Comparison of ENCODE assay signal across 18 mouse cellular contexts in the genomic region with DNA sequence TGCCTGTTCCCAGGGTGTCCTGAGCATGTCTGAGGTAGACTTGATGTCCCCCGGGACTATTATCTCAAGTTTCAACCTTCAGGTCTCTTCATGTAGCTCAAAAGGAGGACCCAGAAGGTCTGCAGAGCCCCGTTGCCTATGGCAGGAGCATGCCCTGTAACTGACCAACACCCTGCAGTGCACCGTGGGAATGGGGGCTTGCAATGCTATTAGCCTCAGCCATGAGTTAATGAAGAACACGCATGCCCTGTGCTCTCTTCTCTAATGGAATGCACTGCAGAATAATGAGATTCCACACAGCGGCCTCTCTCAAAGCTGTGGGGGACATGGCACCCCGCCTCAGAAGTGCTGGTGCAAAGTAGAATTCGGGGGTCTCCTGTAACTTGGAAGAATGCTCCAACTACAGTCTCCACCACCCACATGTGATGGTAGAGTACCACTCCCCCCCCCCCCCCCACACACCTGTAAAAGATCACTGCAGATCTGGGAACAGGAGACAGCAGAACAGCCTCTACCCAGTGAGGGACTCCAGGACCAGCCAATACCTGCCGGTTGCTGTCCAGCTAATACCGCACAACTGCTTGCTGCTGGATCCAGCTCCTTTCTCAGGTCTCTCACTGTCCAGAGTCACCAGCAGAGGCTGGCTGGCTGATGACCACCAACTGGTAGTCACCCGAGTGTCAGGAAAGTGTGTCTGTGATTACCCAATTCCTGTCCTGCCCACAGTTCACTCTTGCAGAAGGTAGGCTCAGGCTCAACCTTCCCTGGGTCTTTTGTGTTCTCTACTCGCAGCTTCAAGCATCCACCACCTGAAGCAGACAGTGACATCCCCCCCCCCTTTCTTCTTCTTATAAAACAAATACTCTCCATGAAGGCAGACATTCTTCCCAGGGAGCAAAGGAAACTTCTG.
A peak's percentile ranks its signal among the peaks of the same experiment; 100 is the strongest.
DNase-seq lines count a peak whose midpoint lies in the region; ATAC-seq and TF ChIP-seq lines count a peak whose summit lies in the region.
"Had no signal": no experiment of that assay in that cellular context is flagged by ENCODE, and none has a peak within 500 bp of the region (broad histone marks: within the 10 kb centered on the region; RNA-seq: fewer than 3 reads in every experiment).

No protein-coding gene starts in this region.

- peak overlapping the region; percentile 22; the same call in 1 of the 2 replicates for H3K4me2 ChIP-seq in liver, embryonic 11.5 days
- no peak overlapping the region for H3K4me2 ChIP-seq in midbrain, embryonic 13.5 days (replicated peaks)
- H3K4me2 ChIP-seq in hindbrain, embryonic 11.5 days (replicated peaks; ENCODE audit: low read depth, low read length) = no peak overlapping the region
- H3K4me2 ChIP-seq: embryonic facial prominence, embryonic 15.5 days; hindbrain, embryonic 14.5 days; kidney, embryonic 15.5 days; midbrain, embryonic 15.5 days had no signal

- no peaks in the 10 kb centered on the region; the same call in 1 of the 2 replicates for H3K4me1 ChIP-seq in heart, embryonic 10.5 days
- H3K4me1 ChIP-seq in heart, adult 2 months (ENCODE audit: control insufficient read depth, insufficient read depth, low read length) = no peaks in the 10 kb centered on the region
- peaks cover 2% of the 10 kb centered on the region; the same call in 1 of the 2 replicates for H3K4me1 ChIP-seq in liver, embryonic 11.5 days (replicated peaks; ENCODE audit: control insufficient read depth, insufficient read depth, low read length)
- H3K4me1 ChIP-seq in midbrain, embryonic 13.5 days (replicated peaks) = peaks cover 34% of the 10 kb centered on the region
- H3K4me1 ChIP-seq in hindbrain, embryonic 11.5 days (replicated peaks; ENCODE audit: control insufficient read depth, insufficient read depth, low read length) = peaks cover 8% of the 10 kb centered on the region; the same call in 1 of the 2 replicates
- H3K4me1 ChIP-seq: megakaryocyte, embryonic 14.5 days had no signal

- H3K4me3 ChIP-seq in heart, embryonic 10.5 days = no peak overlapping the region
- no peak overlapping the region for H3K4me3 ChIP-seq in heart, adult 2 months
- no peak overlapping the region for H3K4me3 ChIP-seq in liver, embryonic 11.5 days (ENCODE audit: low read depth, low read length)
- H3K4me3 ChIP-seq in midbrain, embryonic 13.5 days (replicated peaks) = no peak overlapping the region
- no peak overlapping the region for H3K4me3 ChIP-seq in hindbrain, embryonic 11.5 days (ENCODE audit: low read depth, low read length)
- H3K4me3 ChIP-seq: embryonic facial prominence, embryonic 15.5 days; kidney, embryonic 15.5 days; megakaryocyte, embryonic 14.5 days; midbrain, embryonic 15.5 days; myocyte had no signal

- intact Hi-C loops in heart, adult 2 months (cut with DNase I) = no loop called here

- no peak for TF ChIP-seq EP300 in heart, adult 2 months (IDR thresholded peaks at IDR 0.05; ENCODE audit: insufficient read depth, low read depth, low read length)

- no peaks in the 10 kb centered on the region; the same call in 1 of the 2 replicates for H3K27me3 ChIP-seq in heart, embryonic 10.5 days (ENCODE audit: insufficient read depth, poor library complexity, severe bottlenecking)
- no peaks in the 10 kb centered on the region for H3K27me3 ChIP-seq in heart, adult 2 months (ENCODE audit: control insufficient read depth, insufficient read depth, low read length)
- no peaks in the 10 kb centered on the region for H3K27me3 ChIP-seq in liver, embryonic 11.5 days (replicated peaks; ENCODE audit: control insufficient read depth, insufficient read depth, low read length)
- H3K27me3 ChIP-seq in midbrain, embryonic 13.5 days = 0 out of 2 replicates have a peak, but pooled peaks cover 2% of the 10 kb centered on the region
- H3K27me3 ChIP-seq in hindbrain, embryonic 11.5 days (ENCODE audit: control insufficient read depth, insufficient read depth, low read length) = no peaks in the 10 kb centered on the region
- H3K27me3 ChIP-seq: midbrain, embryonic 15.5 days had no signal

- no peaks in the 10 kb centered on the region for H3K36me3 ChIP-seq in heart, embryonic 10.5 days
- H3K36me3 ChIP-seq in heart, adult 2 months (ENCODE audit: control insufficient read depth, insufficient read depth, low read length) = no peaks in the 10 kb centered on the region
- H3K36me3 ChIP-seq in liver, embryonic 11.5 days (ENCODE audit: control insufficient read depth, insufficient read depth, low read length) = no peaks in the 10 kb centered on the region
- no peaks in the 10 kb centered on the region for H3K36me3 ChIP-seq in midbrain, embryonic 13.5 days
- no peaks in the 10 kb centered on the region for H3K36me3 ChIP-seq in hindbrain, embryonic 11.5 days (ENCODE audit: control insufficient read depth, insufficient read depth, low read length)
- H3K36me3 ChIP-seq: embryonic facial prominence, embryonic 15.5 days; kidney, embryonic 15.5 days; midbrain, embryonic 15.5 days had no signal

- no peak for TF ChIP-seq POLR2A in heart, adult 2 months (IDR thresholded peaks at IDR 0.05; ENCODE audit: insufficient read depth, low read depth, low read length)

- ATAC-seq in liver, embryonic 11.5 days (replicated peaks; ENCODE audit: low FRiP score) = peak; percentile 25; the same call in 1 of the 2 replicates
- ATAC-seq in midbrain, embryonic 13.5 days = no peak
- ATAC-seq in hindbrain, embryonic 11.5 days (ENCODE audit: low FRiP score) = no peak
- ATAC-seq: forebrain, embryonic 14.5 days; midbrain, embryonic 15.5 days had no signal

- TF ChIP-seq CTCF in heart, adult 2 months (IDR thresholded peaks at IDR 0.05) = no peak

- no peaks in the 10 kb centered on the region for H3K79me2 ChIP-seq in heart, adult 2 months (replicated peaks; ENCODE audit: control insufficient read depth, insufficient read depth, low read length)

- WGBS in heart, embryonic 10.5 days = 76% methylated on average over 11 of the region's 11 CpGs
- whole genome bisulfite sequencing in heart, adult 2 months = 78% methylated on average over 11 of the region's 11 CpGs
- 73% methylated on average over 11 of the region's 11 CpGs for WGBS in liver, embryonic 11.5 days
- 71% methylated on average over 11 of the region's 11 CpGs for WGBS in midbrain, embryonic 13.5 days
- WGBS in hindbrain, embryonic 11.5 days = 63% methylated on average over 11 of the region's 11 CpGs

- H3K9me3 ChIP-seq in heart, embryonic 10.5 days = no peaks in the 10 kb centered on the region
- no peaks in the 10 kb centered on the region for H3K9me3 ChIP-seq in liver, embryonic 11.5 days (ENCODE audit: control insufficient read depth, low read length)
- H3K9me3 ChIP-seq in midbrain, embryonic 13.5 days = no peaks in the 10 kb centered on the region
- H3K9me3 ChIP-seq in hindbrain, embryonic 11.5 days (ENCODE audit: control insufficient read depth, low read length) = no peaks in the 10 kb centered on the region
- H3K9me3 ChIP-seq: embryonic facial prominence, embryonic 15.5 days; kidney, embryonic 15.5 days; midbrain, embryonic 15.5 days had no signal

- H3K9ac ChIP-seq in heart, adult 2 months (ENCODE audit: low read depth, low read length) = no peak overlapping the region
- H3K9ac ChIP-seq in liver, embryonic 11.5 days (ENCODE audit: low read depth, low read length) = no peak overlapping the region
- no peak overlapping the region for H3K9ac ChIP-seq in midbrain, embryonic 13.5 days (replicated peaks)
- H3K9ac ChIP-seq in hindbrain, embryonic 11.5 days (ENCODE audit: low read depth, low read length) = no peak overlapping the region
- H3K9ac ChIP-seq: embryonic facial prominence, embryonic 15.5 days; hindbrain, embryonic 14.5 days; kidney, embryonic 15.5 days; midbrain, embryonic 15.5 days had no signal

- H3K27ac ChIP-seq in heart, embryonic 10.5 days = no peak overlapping the region
- no peak overlapping the region for H3K27ac ChIP-seq in heart, adult 2 months
- H3K27ac ChIP-seq in liver, embryonic 11.5 days (ENCODE audit: low read depth, low read length) = peak overlapping the region; percentile 70
- no peak overlapping the region for H3K27ac ChIP-seq in midbrain, embryonic 13.5 days
- H3K27ac ChIP-seq in hindbrain, embryonic 11.5 days (ENCODE audit: low read depth, low read length) = no peak overlapping the region
- H3K27ac ChIP-seq: embryonic facial prominence, embryonic 15.5 days; hindbrain, embryonic 14.5 days; kidney, embryonic 15.5 days; midbrain, embryonic 15.5 days had no signal

- peak; percentile 74 for DNase-seq in heart, embryonic 10.5 days (ENCODE audit: low spot score)
- DNase-seq in heart, adult 2 months = no peak
- DNase-seq in embryo, embryonic 11 days = peak; percentile 42
- no peak for DNase-seq in liver, embryonic 11.5 days (ENCODE audit: low spot score)
- DNase-seq in retina, embryonic 14.5 days (ENCODE audit: low spot score) = peak; percentile 74
- DNase-seq in hindbrain, embryonic 11.5 days (ENCODE audit: low spot score) = no peak
- DNase-seq: cerebellum, adult 8-10 months; gastrocnemius, postnatal 14 days; lung, adult 18-20 months; right cerebral cortex, postnatal 14 days had no signal

Comparison
In these comparisons a context has a peak if more than half of its experiments do, and no peak if none do; other contexts are left out.
1. DNase-seq: peak in heart, embryonic 10.5 days (single experiment), embryo, embryonic 11 days (single experiment) and retina, embryonic 14.5 days (single experiment); none in heart, adult 2 months (0 of 2), liver, embryonic 11.5 days (single experiment) and hindbrain, embryonic 11.5 days (single experiment).